Comparison of ENCODE assay signal across 8 mouse cellular contexts in genomic region chr14:18238750-18239731, GRCm38 (mm10). TPM values are rescaled to one million over a fixed set of nuclear protein-coding genes. Genes with fewer than 3 reads are reported as not detected.
DNase-seq lines count a peak whose midpoint lies in the region; ATAC-seq and TF ChIP-seq lines count a peak whose summit lies in the region.

Gene Nr1d2 (minus strand): TSS chr14:18239127.

- H3K27ac ChIP-seq in heart, embryonic 12.5 days (ENCODE audit: poor library complexity, severe bottlenecking) = peak within 1 kb of the TSS; percentile 92
- H3K27ac ChIP-seq in kidney, postnatal 0 days = peak within 1 kb of the TSS; percentile 98
- H3K27ac ChIP-seq in liver, embryonic 11.5 days (ENCODE audit: low read depth, low read length) = peak within 1 kb of the TSS; percentile 73
- peak within 1 kb of the TSS; percentile 82 for H3K27ac ChIP-seq in stomach, embryonic 14.5 days (ENCODE audit: low read length)

- H3K36me3 ChIP-seq in heart, embryonic 12.5 days = no peaks in the 10 kb centered on the region
- H3K36me3 ChIP-seq in kidney, postnatal 0 days (ENCODE audit: insufficient read depth, low read length) = no peaks in the 10 kb centered on the region
- H3K36me3 ChIP-seq in liver, embryonic 11.5 days (ENCODE audit: control insufficient read depth, insufficient read depth, low read length) = no peaks in the 10 kb centered on the region
- no peaks in the 10 kb centered on the region for H3K36me3 ChIP-seq in stomach, embryonic 14.5 days (ENCODE audit: control insufficient read depth, insufficient read depth, low read length)

- TF ChIP-seq CTCF in kidney, postnatal 0 days (IDR thresholded peaks at IDR 0.05; ENCODE audit: low read depth) = peak; percentile 35; the same call in 1 of the 2 replicates

- peak; percentile 81 for ATAC-seq in erythroid progenitor cell, adult 5-6 weeks (replicated peaks; ENCODE audit: low FRiP score, poor library complexity, severe bottlenecking)
- peak; percentile 91 for ATAC-seq in heart, embryonic 12.5 days (ENCODE audit: insufficient number of reproducible peaks, low FRiP score)
- peak; percentile 96 for ATAC-seq in kidney, postnatal 0 days (replicated peaks; ENCODE audit: low FRiP score, low read depth)
- peak; percentile 86 for ATAC-seq in liver, embryonic 11.5 days (replicated peaks; ENCODE audit: low FRiP score)
- peak; percentile 93 for ATAC-seq in stomach, embryonic 14.5 days (ENCODE audit: insufficient number of reproducible peaks, insufficient read depth, low FRiP score, low read depth)

- peaks cover 15% of the 10 kb centered on the region for H3K4me1 ChIP-seq in heart, embryonic 12.5 days (replicated peaks)
- no peaks in the 10 kb centered on the region for H3K4me1 ChIP-seq in kidney, postnatal 0 days (replicated peaks; ENCODE audit: insufficient read depth, low read length)
- no peaks in the 10 kb centered on the region; the same call in 1 of the 2 replicates for H3K4me1 ChIP-seq in liver, embryonic 11.5 days (replicated peaks; ENCODE audit: control insufficient read depth, insufficient read depth, low read length)
- H3K4me1 ChIP-seq in stomach, embryonic 14.5 days (ENCODE audit: control insufficient read depth, insufficient read depth, low read length) = no peaks in the 10 kb centered on the region

- DNase-seq in CD4-positive helper T cell, adult 2 months (ENCODE audit: low read depth, low spot score) = peak; percentile 96
- peak; percentile 89 for DNase-seq in brain, embryonic 18.5 days (ENCODE audit: low read depth, low spot score)
- DNase-seq in kidney, postnatal 0 days (ENCODE audit: low spot score) = peak; percentile 100
- DNase-seq in liver, embryonic 11.5 days (ENCODE audit: low spot score) = peak; percentile 97
- peak; percentile 98 for DNase-seq in naive thymus-derived CD4-positive, alpha-beta T cell, adult 2 months (ENCODE audit: low read depth)

- no peaks in the 10 kb centered on the region for H3K9me3 ChIP-seq in heart, embryonic 12.5 days (replicated peaks)
- no peaks in the 10 kb centered on the region for H3K9me3 ChIP-seq in kidney, postnatal 0 days (replicated peaks; ENCODE audit: low read length)
- no peaks in the 10 kb centered on the region for H3K9me3 ChIP-seq in liver, embryonic 11.5 days (ENCODE audit: control insufficient read depth, low read length)
- no peaks in the 10 kb centered on the region for H3K9me3 ChIP-seq in stomach, embryonic 14.5 days (ENCODE audit: control insufficient read depth, low read depth, low read length)

- H3K4me3 ChIP-seq in heart, embryonic 12.5 days = peak within 1 kb of the TSS; percentile 81
- peak within 1 kb of the TSS; percentile 84 for H3K4me3 ChIP-seq in kidney, postnatal 0 days (replicated peaks; ENCODE audit: low read depth, low read length)
- H3K4me3 ChIP-seq in liver, embryonic 11.5 days (ENCODE audit: low read depth, low read length) = peak within 1 kb of the TSS; percentile 77
- H3K4me3 ChIP-seq in stomach, embryonic 14.5 days (ENCODE audit: low read depth, low read length) = peak within 1 kb of the TSS; percentile 77

- WGBS in heart, embryonic 12.5 days = under 1% methylated on average over 64 of the region's 66 CpGs
- WGBS in kidney, postnatal 0 days = under 1% methylated on average over 52 of the region's 66 CpGs
- under 1% methylated on average over 58 of the region's 66 CpGs for WGBS in liver, embryonic 11.5 days
- WGBS in stomach, embryonic 14.5 days = under 1% methylated on average over 61 of the region's 66 CpGs

- H3K4me2 ChIP-seq in heart, embryonic 12.5 days = peak within 1 kb of the TSS; percentile 71
- H3K4me2 ChIP-seq in kidney, postnatal 0 days (ENCODE audit: low read length) = peak within 1 kb of the TSS; percentile 81
- peak within 1 kb of the TSS; percentile 95 for H3K4me2 ChIP-seq in liver, embryonic 11.5 days
- H3K4me2 ChIP-seq in stomach, embryonic 14.5 days (replicated peaks; ENCODE audit: low read depth, low read length) = peak within 1 kb of the TSS; percentile 69

- no peaks in the 10 kb centered on the region for H3K27me3 ChIP-seq in heart, embryonic 12.5 days (replicated peaks)
- no peaks in the 10 kb centered on the region for H3K27me3 ChIP-seq in kidney, postnatal 0 days (ENCODE audit: insufficient read depth, low read length)
- H3K27me3 ChIP-seq in liver, embryonic 11.5 days (replicated peaks; ENCODE audit: control insufficient read depth, insufficient read depth, low read length) = no peaks in the 10 kb centered on the region
- no peaks in the 10 kb centered on the region for H3K27me3 ChIP-seq in stomach, embryonic 14.5 days (ENCODE audit: control insufficient read depth, insufficient read depth, low read length)

- H3K9ac ChIP-seq in heart, embryonic 12.5 days = peak within 1 kb of the TSS; percentile 79
- peak within 1 kb of the TSS; percentile 94 for H3K9ac ChIP-seq in kidney, postnatal 0 days (ENCODE audit: low read depth, low read length)
- peak within 1 kb of the TSS; percentile 70 for H3K9ac ChIP-seq in liver, embryonic 11.5 days (ENCODE audit: low read depth, low read length)
- peak within 1 kb of the TSS; percentile 55 for H3K9ac ChIP-seq in stomach, embryonic 14.5 days (replicated peaks; ENCODE audit: low read depth, low read length)

RNA-seq across cellular contexts. Expression of gene Nr1d2, which starts in this region (rescaled TPM):
- 4.6 TPM in 1 of 2 replicates, not detected in the other for total RNA-seq in erythroid progenitor cell, adult 5-6 weeks (2015; ENCODE audit: low replicate concordance)
- 2.2 and 7.3 TPM in 2 replicates for total RNA-seq in erythroid progenitor cell, adult 5-6 weeks (2017; ENCODE audit: low replicate concordance)
- polyA plus RNA-seq in heart, embryonic 12.5 days (2016; fragmentation: Nextera tagmentation; extraction: Ambion mirVana) = 14.3 and 14.7 TPM in 2 replicates
- polyA plus RNA-seq in kidney, postnatal 0 days (2015; fragmentation: Nextera tagmentation; extraction: Ambion mirVana) = 12.4 and 13.2 TPM in 2 replicates
- 4.0 and 4.1 TPM in 2 replicates for polyA plus RNA-seq in liver, embryonic 11.5 days (2014; fragmentation: Nextera tagmentation; extraction: Ambion mirVana)
- polyA plus RNA-seq in stomach, embryonic 14.5 days (2014; fragmentation: Nextera tagmentation; extraction: Ambion mirVana) = 9.9 and 12.9 TPM in 2 replicates

Comparison
In these comparisons a context has a peak if more than half of its experiments do, and no peak if none do; other contexts are left out.
1. Peak in every context shown above with its lines: DNase-seq, ATAC-seq, H3K4me3 ChIP-seq and H3K27ac ChIP-seq.